In the genomic region with DNA sequence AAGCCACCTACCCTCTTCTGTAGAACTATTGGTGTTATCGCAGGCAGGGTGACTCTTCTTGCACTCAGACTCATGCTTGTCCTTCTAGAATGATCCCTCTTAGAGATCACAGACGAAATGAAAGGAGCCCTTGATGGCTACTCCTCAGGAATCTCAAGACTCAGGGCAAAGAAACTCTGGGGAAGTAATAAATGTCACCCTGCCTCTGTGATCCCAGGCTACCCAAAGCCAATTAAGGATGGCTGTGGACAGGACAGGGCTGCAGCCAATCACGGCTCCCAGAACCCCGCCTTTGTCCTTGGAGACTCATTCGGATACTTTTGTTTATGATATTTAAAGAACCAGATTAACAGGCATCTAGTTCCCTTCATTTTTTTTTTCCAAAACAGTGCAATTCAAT, we compare ENCODE assay signal across 22 mouse cellular contexts. TPM values are rescaled to one million over a fixed set of nuclear protein-coding genes. Genes with fewer than 3 reads are reported as not detected.
DNase-seq lines count a peak whose midpoint lies in the region; ATAC-seq and TF ChIP-seq lines count a peak whose summit lies in the region.
"Had no signal": no experiment of that assay in that cellular context is flagged by ENCODE, and none has a peak within 500 bp of the region (broad histone marks: within the 10 kb centered on the region; RNA-seq: fewer than 3 reads in every experiment).

No protein-coding gene starts in this region.

- H3K27me3 ChIP-seq in kidney, embryonic 15.5 days = no peaks in the 10 kb centered on the region
- no peaks in the 10 kb centered on the region for H3K27me3 ChIP-seq in liver, postnatal 0 days (ENCODE audit: insufficient read depth, low read length)
- H3K27me3 ChIP-seq: heart, embryonic 12.5 days; neural tube, embryonic 13.5 days; stomach, embryonic 15.5 days had no signal

- H3K27ac ChIP-seq in kidney, embryonic 15.5 days = peak overlapping the region; percentile 66
- peak overlapping the region; percentile 73 for H3K27ac ChIP-seq in liver, postnatal 0 days (ENCODE audit: low read depth)
- H3K27ac ChIP-seq: hindbrain, embryonic 14.5 days; limb, embryonic 10.5 days; neural tube, embryonic 13.5 days; stomach, embryonic 15.5 days had no signal

- H3K9me3 ChIP-seq in kidney, embryonic 15.5 days (replicated peaks) = no peaks in the 10 kb centered on the region
- H3K9me3 ChIP-seq in liver, postnatal 0 days (ENCODE audit: low read length) = no peaks in the 10 kb centered on the region
- H3K9me3 ChIP-seq: heart, embryonic 12.5 days; limb, embryonic 10.5 days; neural tube, embryonic 13.5 days; stomach, embryonic 15.5 days had no signal

- H3K4me1 ChIP-seq in kidney, embryonic 15.5 days = peaks cover 26% of the 10 kb centered on the region; the same call in 1 of the 2 replicates
- no peaks in the 10 kb centered on the region; the same call in none of the 2 replicates for H3K4me1 ChIP-seq in liver, postnatal 0 days (ENCODE audit: insufficient read depth)

- no peak for TF ChIP-seq CTCF in liver, postnatal 0 days (IDR thresholded peaks at IDR 0.05; ENCODE audit: low read depth)

- no peak overlapping the region for H3K4me3 ChIP-seq in kidney, embryonic 15.5 days (replicated peaks)
- no peak overlapping the region for H3K4me3 ChIP-seq in liver, postnatal 0 days (ENCODE audit: low read depth, low read length)
- H3K4me3 ChIP-seq: heart, embryonic 12.5 days; limb, embryonic 10.5 days; neural tube, embryonic 13.5 days; stomach, embryonic 15.5 days had no signal

- peak; percentile 22 to 32 for DNase-seq in heart, adult 18-20 months
- no peak for DNase-seq in heart, postnatal 4 days
- DNase-seq in kidney, postnatal 4 days = no peak
- DNase-seq in ovary, postnatal 36 days (ENCODE audit: low spot score) = peak; percentile 56
- no peak for DNase-seq in ovary, postnatal 10 days (ENCODE audit: low spot score)
- no peak for DNase-seq in liver, postnatal 0 days
- DNase-seq in right cerebral cortex, postnatal 25 days = no peak
- DNase-seq: cerebellum, postnatal 14 days; lung, adult 2 months; right cerebral cortex, adult 18-20 months; spleen, adult 18-20 months; thymus, postnatal 36 days had no signal

- 43% methylated on average over 5 of the region's 5 CpGs for WGBS in kidney, embryonic 15.5 days
- WGBS in liver, postnatal 0 days (ENCODE audit: insufficient replicate concordance) = 70% methylated on average over 5 of the region's 5 CpGs

- no peak for TF ChIP-seq EP300 in liver, postnatal 0 days (IDR thresholded peaks at IDR 0.05; ENCODE audit: low read depth)

- ATAC-seq in kidney, embryonic 15.5 days (replicated peaks; ENCODE audit: low FRiP score) = no peak
- ATAC-seq in liver, postnatal 0 days = no peak
- ATAC-seq: forebrain, embryonic 16.5 days had no signal

- no peak overlapping the region for H3K9ac ChIP-seq in kidney, embryonic 15.5 days
- H3K9ac ChIP-seq in liver, postnatal 0 days (replicated peaks) = no peak overlapping the region
- H3K9ac ChIP-seq: heart, embryonic 12.5 days; hindbrain, embryonic 14.5 days; neural tube, embryonic 13.5 days; stomach, embryonic 15.5 days had no signal

- H3K4me2 ChIP-seq in kidney, embryonic 15.5 days = no peak overlapping the region
- H3K4me2 ChIP-seq in liver, postnatal 0 days (ENCODE audit: low read depth, low read length) = peak overlapping the region; percentile 55; the same call in 1 of the 2 replicates
- H3K4me2 ChIP-seq: heart, embryonic 12.5 days; hindbrain, embryonic 14.5 days; neural tube, embryonic 13.5 days; stomach, embryonic 15.5 days had no signal

- H3K36me3 ChIP-seq in kidney, embryonic 15.5 days = no peaks in the 10 kb centered on the region
- H3K36me3 ChIP-seq in liver, postnatal 0 days (replicated peaks; ENCODE audit: insufficient read depth, low read length) = no peaks in the 10 kb centered on the region
- H3K36me3 ChIP-seq: G1E; heart, embryonic 12.5 days; limb, embryonic 10.5 days; neural tube, embryonic 13.5 days; stomach, embryonic 15.5 days had no signal

RNA-seq across cellular contexts. Expression of a gene that starts 49.2 kb away (rescaled TPM):
- total RNA-seq in heart, adult 18-20 months (2021) = 100 to 1,000 TPM; 225 to 261 TPM
- 100 to 1,000 TPM; 108 to 111 TPM for total RNA-seq in heart, postnatal 4 days (2021)
- 29.6 and 30.4 TPM in 2 replicates for polyA plus RNA-seq in kidney, embryonic 15.5 days (2015; fragmentation: Nextera tagmentation; extraction: Ambion mirVana)
- polyA plus RNA-seq in liver, postnatal 0 days (2015; fragmentation: Nextera tagmentation; extraction: Ambion mirVana) = 39.9 and 45.7 TPM in 2 replicates
- total RNA-seq: megakaryocyte-erythroid progenitor cell, adult 5-6 weeks; monocyte, adult 5-6 weeks had no signal
- polyA plus RNA-seq: G1E had no signal

Comparison
In these comparisons a context has a peak if more than half of its experiments do, and no peak if none do; other contexts are left out.
1. DNase-seq: peak in heart, adult 18-20 months (2 of 2) and ovary, postnatal 36 days (single experiment); none in heart, postnatal 4 days (single experiment), kidney, postnatal 4 days (0 of 2), ovary, postnatal 10 days (single experiment), liver, postnatal 0 days (single experiment) and right cerebral cortex, postnatal 25 days (single experiment).